Mouse (Mus musculus) natural killer cell, adult 2 months (primary cell): ENCODE measurements around the gene Dusp1.

Experiments used
- DNase-seq, 2 experiments: peaks; one replicate each; pipeline ENCODE4 v3.0.0; 2022; ENCODE audit warnings: low spot score in 2 of 2

The Dusp1 gene

DNA sequence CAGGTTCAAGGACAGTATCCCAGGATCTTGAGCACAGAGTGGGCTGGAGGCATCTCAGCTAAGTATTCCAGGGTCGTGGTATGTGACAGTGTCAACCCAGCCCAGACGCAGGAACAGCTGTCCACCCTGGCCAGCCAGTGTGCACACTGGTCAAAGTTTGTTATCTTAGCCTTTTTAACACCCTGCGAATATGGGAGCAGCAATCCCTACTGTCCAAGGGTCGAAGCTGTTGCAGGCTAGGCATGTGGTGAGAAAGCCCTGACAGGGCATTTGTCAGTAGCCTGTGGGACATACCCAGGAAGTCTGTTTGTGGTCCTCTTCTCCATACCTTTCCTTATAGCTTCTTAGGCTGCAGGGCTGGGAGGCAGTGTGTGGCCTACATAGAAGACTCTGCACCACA, 22.1 kb upstream of the Dusp1 start:
- no peak for DNase-seq

DNA sequence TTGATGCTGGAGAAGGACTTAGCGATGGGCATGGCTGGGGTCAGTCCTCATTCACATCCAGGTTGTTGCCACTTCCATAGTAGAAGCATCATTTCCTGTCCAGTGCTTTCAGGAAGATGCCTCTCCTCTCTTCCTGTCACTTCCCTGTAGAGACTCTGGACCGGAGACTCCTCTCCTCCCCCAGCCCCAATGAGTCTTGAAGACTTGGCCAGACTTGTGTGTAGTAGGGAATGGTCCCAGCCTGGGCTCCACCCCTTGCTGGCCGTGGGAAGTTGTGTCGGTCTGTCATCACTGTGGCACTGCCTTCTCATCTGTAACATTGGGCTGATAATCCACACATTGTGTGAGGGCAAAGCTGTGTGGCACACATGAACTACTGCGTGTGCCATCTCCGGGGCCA, 21.7 kb upstream of the Dusp1 start:
- DNase-seq, result no peak

- DNase-seq, result no peak
Measured at GRCm38 (mm10) chr17:26583056-26583455, 21.1 kb upstream of the Dusp1 start.

DNA sequence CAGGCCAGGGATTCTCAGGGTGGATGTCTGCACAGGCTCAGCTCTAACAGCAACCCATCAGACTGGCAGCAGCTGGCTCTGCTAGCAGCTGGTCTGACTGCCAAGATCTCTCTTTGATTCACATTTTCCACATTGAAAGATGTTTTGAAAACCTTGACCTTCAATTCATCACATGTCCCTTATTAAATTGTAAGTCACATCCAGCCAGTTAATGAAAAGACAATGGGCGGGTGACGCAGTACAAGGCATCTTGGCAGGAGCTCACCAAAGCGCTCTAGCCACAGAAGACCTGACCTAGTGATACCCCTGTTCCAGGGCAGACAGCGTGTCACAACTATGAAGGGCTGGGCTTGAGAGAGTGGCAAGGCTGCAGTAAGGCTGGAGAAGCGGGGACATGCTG, 20.4 kb upstream of the Dusp1 start:
- DNase-seq, result no peak

GRCm38 (mm10) chr17:26580873-26581401, 19.0 kb upstream of the Dusp1 start:
- DNase-seq, result no peak

- no peak for DNase-seq
Measured at GRCm38 (mm10) chr17:26579396-26579795, 17.5 kb upstream of the Dusp1 start.

- no peak for DNase-seq
Measured at GRCm38 (mm10) chr17:26578771-26579170, 16.8 kb upstream of the Dusp1 start.

DNA sequence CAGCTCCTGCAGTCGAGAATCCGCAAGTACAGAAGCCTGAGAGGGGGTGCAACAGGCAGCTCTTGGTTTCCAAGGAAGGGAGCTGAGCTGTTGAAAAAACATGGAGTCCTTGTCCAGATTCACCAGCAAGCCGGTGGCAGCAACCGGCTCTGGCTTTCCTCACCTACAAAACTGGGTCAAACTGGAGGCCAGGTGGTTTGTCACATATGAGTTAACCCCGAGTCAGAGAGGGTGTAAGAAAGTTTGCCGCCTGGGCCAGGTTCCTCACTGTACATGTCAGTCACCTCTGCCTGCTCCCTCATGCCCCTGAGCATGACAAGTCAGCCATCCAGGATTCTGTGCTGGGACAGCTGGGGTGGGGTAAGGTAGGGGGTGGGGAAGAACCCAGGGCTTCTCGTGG, 16.2 kb upstream of the Dusp1 start:
- no peak for DNase-seq

GRCm38 (mm10) chr17:26577309-26577708, 15.4 kb upstream of the Dusp1 start:
- no peak for DNase-seq

DNA sequence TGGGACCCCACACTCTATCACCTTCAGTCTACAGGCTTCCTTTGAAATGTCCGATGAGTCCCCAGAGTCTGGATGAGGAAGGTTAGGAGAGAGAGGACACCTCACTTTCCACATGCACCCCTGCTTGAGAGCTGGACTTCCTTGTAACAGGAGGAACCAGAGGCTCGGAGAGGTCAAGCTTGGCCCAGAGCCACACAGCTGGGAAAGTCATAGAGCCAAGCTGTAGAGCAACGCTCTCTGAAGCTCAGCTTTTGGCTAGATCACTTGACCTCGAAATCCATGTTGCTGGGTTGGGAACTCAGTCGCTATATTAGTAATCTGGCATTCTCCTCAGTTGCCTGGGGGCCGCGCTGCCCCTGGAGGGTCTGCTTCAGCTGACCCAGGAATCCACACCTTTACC, 14.9 kb upstream of the Dusp1 start:
- no peak for DNase-seq

DNA sequence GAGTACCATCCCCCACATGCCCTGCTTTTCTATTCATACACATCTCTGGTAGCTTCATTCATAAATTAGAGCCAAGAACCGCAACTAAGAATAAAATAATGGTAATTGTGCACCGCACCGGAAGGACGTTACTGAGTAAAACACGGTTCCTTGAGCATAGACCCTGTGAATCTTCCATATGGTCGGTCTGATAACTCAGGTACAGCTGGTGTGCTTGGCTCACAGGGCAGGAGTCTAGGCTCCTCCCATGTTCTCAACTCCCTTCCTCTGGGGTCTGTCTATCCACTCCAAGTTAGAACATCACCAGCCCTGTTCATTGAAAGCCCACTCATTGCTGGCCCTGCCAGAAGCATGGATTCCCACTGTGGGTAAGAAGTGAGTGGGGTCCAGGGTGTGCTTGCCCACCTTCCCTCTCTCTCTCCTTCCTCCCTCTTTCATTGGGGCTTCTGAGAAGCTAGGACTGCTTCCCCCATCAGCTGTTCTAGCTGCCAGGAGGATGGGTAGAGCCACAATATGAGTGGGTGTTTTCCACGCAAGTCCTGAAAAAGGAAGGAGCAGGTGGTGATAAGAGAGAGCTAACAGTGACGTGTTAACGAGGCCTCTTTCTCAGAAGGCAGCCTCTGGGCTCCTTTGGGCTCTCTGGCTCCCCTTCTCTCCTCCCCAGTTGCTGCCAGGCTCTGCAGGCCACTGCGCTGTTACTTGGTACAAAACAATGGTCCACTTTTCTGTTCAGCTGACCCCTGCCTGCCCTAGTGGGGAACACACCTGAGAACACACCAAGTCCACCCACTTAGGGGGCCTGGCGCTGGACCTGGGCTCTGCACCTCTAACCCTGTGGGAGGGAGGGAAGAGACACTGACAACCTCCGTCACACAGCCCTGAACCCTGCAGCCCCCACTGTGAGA, 14.1 kb upstream of the Dusp1 start:
- no peak for DNase-seq

DNA sequence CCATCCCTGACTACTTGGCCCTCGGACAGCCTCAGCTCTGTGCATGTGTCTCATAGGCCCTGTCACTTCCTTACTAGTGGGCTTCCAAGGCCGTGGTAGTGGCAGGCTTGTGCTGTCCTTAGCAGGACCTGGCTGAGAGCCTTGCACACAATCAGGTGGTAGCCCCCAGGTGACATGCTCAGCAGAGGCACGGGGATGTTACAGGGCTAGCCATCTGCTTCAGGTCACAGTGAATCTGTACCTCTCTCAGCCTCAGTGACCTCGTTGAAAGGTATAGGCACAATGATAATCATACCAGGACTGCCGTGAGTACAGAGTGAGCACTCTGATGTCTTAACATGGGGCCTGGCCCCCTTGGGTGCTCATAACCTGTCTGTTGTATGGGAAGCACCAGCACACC, 12.8 kb upstream of the Dusp1 start:
- no peak for DNase-seq

DNA sequence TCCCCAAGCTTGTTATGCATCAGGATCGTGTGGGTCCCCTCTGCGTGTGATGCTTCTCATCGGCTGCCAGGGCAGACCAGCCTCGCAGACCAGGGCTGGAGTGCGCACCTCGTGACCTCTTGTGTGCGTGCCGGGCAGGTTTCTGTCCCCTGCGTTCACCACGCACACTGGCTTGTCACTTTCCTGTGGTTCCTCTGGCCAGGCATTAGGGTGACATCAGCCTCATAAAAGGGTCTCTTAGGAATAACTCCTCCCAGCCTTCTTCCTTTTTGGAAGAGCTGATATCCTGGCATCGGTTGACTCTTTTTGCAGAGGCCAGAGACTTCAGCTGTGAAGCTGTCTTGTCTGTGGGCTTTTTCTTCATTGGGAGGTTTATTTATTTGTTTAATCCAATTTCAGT, 12.2 kb upstream of the Dusp1 start:
- DNase-seq, result no peak

DNA sequence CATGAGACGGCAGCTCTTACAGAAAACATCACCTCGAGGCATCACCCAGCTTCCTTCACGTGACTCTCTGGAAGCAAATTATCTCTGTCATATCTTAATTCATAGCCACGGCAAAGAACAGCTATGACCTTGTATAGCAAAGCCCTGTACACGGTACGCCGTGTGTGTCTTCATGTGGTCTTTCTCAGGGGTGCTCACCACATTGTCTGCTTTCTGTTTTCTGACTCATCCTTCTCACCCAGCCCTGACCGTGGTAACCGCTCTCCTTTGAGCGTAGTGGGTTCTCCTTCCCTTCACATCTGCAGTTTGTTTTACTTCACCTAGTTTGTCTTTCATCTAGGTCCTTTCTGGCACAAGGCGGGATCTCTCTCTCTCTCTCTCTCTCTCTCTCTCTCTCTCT, 10.3 kb upstream of the Dusp1 start:
- DNase-seq, result peak; percentile 76 to 86

- no peak for DNase-seq
Measured at GRCm38 (mm10) chr17:26571377-26571776, 9.4 kb upstream of the Dusp1 start.

- peak; percentile 27 to 60 for DNase-seq
Measured at GRCm38 (mm10) chr17:26570651-26571118, 8.8 kb upstream of the Dusp1 start.

DNA sequence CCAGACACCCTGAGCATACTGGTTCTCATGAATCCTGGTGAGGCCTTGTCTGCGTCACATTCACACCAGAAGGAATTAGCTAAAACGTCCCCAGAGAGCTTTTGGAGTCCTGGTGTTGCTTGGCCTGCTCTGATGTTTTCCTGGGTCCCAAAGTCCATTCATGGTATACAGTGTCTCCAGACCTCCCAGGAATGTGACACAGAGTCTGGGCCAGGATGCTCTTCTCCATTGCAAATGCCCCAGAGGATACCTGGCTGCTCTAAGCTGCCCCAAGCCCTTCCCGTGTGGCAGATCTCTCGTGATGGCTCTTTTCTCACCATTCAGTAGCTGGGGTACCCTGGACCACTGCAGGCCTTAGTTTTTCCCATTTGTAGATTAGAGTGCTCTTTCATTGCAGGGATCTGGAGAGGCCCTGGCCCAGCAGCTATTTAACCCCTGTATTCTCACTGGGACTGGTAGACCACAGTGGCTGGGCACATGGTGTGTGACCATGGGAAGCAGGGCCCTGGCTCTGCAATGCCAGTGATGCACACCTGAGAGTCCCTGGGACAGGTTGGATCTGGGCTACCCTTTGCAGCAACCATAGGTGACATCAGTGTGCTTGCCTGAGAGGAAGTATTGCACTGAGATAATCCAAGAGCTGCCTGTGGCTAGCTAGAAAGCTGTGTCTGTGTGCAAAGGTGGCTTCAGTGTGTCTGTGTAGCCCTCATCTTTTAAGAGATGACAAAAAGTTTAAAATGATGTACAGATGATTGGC, 7.8 kb upstream of the Dusp1 start:
- DNase-seq, result no peak

DNA sequence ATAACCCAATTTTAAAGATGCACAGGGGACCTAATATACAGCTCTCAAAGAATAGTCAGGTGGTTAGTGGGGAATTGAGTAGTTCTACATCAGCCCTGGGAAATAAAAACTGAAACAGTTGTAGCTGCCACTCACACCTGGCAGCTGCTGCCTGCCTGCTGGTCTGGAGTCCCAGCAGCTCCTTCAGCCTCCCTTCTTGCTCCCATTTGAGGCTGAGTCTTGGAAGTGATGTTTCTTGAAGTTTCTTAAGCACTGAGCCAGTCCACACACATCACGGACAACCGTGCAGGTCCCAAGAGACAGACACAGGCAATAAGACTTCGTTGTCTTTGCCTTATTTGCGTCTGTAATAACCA, 5.9 kb upstream of the Dusp1 start:
- no peak for DNase-seq

DNA sequence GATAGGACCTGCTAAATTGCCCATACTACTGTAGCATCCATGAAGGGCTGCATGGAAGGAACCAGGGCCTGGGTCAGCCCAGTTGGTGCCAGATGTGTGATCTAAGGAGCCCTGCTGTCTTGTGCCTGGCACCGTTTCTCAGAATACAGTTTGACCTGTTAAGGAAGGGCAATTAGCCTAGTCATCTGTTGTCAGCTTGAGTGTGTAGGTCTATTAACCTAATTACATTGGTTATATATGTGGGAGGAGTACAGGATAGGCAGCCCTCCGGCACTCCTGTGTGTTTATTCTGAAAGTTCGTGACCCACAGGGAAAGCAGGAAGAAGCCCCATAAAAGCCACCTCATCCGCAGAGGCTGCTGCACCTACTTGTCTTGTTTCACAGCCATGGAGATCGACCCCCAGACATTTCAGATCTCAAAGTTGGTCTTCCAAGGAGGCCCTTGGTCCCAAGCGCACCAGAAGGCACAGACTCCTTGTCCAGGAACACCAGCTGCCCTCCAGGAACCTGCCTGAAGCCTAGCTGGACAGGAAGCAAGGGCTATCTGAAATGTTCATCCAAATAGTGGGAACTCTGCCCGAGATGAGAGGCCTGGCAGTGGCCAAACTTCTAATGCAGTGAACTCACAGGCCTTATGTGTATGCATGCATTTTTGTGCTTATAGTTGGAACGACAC, 5.4 kb upstream of the Dusp1 start:
- no peak for DNase-seq

GRCm38 (mm10) chr17:26564439-26564838, 2.5 kb upstream of the Dusp1 start:
- DNase-seq, result no peak

- DNase-seq, result no peak
Measured at GRCm38 (mm10) chr17:26563476-26563875, 1.5 kb upstream of the Dusp1 start.

DNA sequence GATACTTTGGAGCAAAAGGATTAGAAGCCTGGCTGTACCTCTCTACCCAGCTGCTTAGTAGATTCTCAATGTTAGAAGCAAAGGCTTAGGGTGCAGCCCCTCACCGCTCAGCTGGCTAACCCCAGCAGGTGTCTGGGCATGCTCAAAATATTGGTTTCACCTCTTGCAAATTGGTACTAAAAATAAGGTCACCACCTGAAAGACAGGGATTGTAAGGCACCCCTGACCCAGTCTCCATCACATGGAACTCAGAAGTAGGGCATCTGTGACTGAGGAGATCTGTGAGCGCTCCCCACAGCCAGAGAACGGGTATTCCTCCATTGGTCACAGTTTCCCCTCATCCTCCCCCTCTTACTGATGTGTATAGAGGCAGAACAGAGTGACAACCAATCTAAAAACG, 364 bp upstream of the Dusp1 start:
- no peak for DNase-seq
